Mouse (Mus musculus) small intestine, adult 2 months (tissue): ENCODE results near the gene Gm21962. TPM values are rescaled to one million over a fixed set of nuclear protein-coding genes. Genes with fewer than 3 reads are reported as not detected.

Source experiments
- H3K27ac ChIP-seq: fragments of 200-500 bp; 2 replicates; pipeline ENCODE4 v1.5.1; 2012; ENCODE audit warnings: low read depth, low read length, control low read depth, inconsistent platforms; ENCODE audit not compliant: insufficient read depth
- H3K27me3 ChIP-seq: fragments of 200-500 bp; 2 replicates; pipeline ENCODE4 v1.6.1; 2012; ENCODE audit warnings: mild to moderate bottlenecking, moderate library complexity, low read length, inconsistent platforms; ENCODE audit not compliant: control insufficient read depth, insufficient read depth
- H3K36me3 ChIP-seq: fragments of 200-500 bp; 2 replicates; pipeline ENCODE4 v1.6.1; 2012; ENCODE audit warnings: mild to moderate bottlenecking, low read length, control low read depth, inconsistent platforms; ENCODE audit not compliant: control insufficient read depth, insufficient read depth
- H3K4me1 ChIP-seq: fragments of 200-500 bp; 2 replicates; pipeline ENCODE4 v1.6.1; 2012; ENCODE audit warnings: low read length, inconsistent platforms, mixed read lengths; ENCODE audit not compliant: control insufficient read depth, insufficient read depth, insufficient read length
- H3K4me3 ChIP-seq: fragments of 200-500 bp; 2 replicates; pipeline ENCODE4 v1.5.1; 2012; ENCODE audit warnings: low read depth, mild to moderate bottlenecking, control low read depth, inconsistent platforms, low read length, moderate library complexity
- CTCF ChIP-seq: fragments of 200-500 bp; IDR thresholded peaks from 2 replicates; pipeline ENCODE4 v1.5.1; 2012; ENCODE audit warnings: low read depth, mild to moderate bottlenecking, control low read depth, inconsistent platforms, low read length, moderate library complexity, mixed read lengths; ENCODE audit not compliant: insufficient replicate concordance, insufficient read length; ENCODE audit errors: extremely low read depth
- POLR2A ChIP-seq: fragments of 200-500 bp; IDR thresholded peaks from 2 replicates; pipeline ENCODE4 v1.6.1; 2012; ENCODE audit warnings: low read depth, mild to moderate bottlenecking, control low read depth, inconsistent platforms, low read length, moderate library complexity
- WGBS: fragments of 180-500 bp; shearing (Covaris S2); methylation state at CpG from one replicate; pipeline ENCODE4 v1.1.7; 2018; 5-methylcytosine and 5-hydroxymethylcytosine counted together
- polyA plus RNA-seq: library from polyadenylated mRNA; depleted of rRNA; stranded (reverse); fragments of >200 nt; gene quantifications from 2 replicates; pipeline ENCODE4 v1.2.3, GENCODE M21; 2012

The Gm21962 gene
- polyA plus RNA-seq, 1 experiment = not detected

GRCm38 (mm10) chr3:137641238-137641637 is 30.1 kb upstream of the Gm21962 start:
- Histone ChIP-seq H3K4me1 (no peaks in the 10 kb centered on the region), H3K27me3 (no peaks in the 10 kb centered on the region), H3K4me3 (no peak overlapping the region), H3K36me3 (no peaks in the 10 kb centered on the region), H3K27ac (no peak overlapping the region)
- TF ChIP-seq POLR2A (no peak), CTCF (no peak)
- WGBS = 85% methylated on average over 5 of the region's 5 CpGs

- no peaks in the 10 kb centered on the region for H3K4me1 ChIP-seq
- TF ChIP-seq CTCF (no peak), POLR2A (no peak)
- H3K27me3 ChIP-seq = no peaks in the 10 kb centered on the region
- WGBS = 67% methylated on average over 8 of the region's 8 CpGs
- no peaks in the 10 kb centered on the region for H3K36me3 ChIP-seq
- H3K27ac ChIP-seq = no peak overlapping the region
- no peak overlapping the region for H3K4me3 ChIP-seq
Observed at GRCm38 (mm10) chr3:137642137-137642536, 29.2 kb upstream of the Gm21962 start.

- H3K4me1 ChIP-seq = no peaks in the 10 kb centered on the region
- 79% methylated on average over 3 of the region's 3 CpGs for WGBS
- TF ChIP-seq CTCF = no peak
- no peak for TF ChIP-seq POLR2A
Observed at GRCm38 (mm10) chr3:137642568-137642967, 28.8 kb upstream of the Gm21962 start.

GRCm38 (mm10) chr3:137644081-137644480 is 27.2 kb upstream of the Gm21962 start:
- no peaks in the 10 kb centered on the region for H3K4me1 ChIP-seq
- WGBS = 92% methylated on average over 3 of the region's 3 CpGs
- TF ChIP-seq POLR2A (no peak), CTCF (no peak)
- H3K36me3 ChIP-seq = no peaks in the 10 kb centered on the region
- H3K4me3 ChIP-seq = no peak overlapping the region
- H3K27ac ChIP-seq = no peak overlapping the region
- no peaks in the 10 kb centered on the region for H3K27me3 ChIP-seq

More at GRCm38 (mm10) chr3:137642568-137642967, 28.8 kb upstream of the Gm21962 start:
- no peaks in the 10 kb centered on the region for H3K36me3 ChIP-seq
- no peak overlapping the region for H3K27ac ChIP-seq
- no peak overlapping the region for H3K4me3 ChIP-seq
- H3K27me3 ChIP-seq = no peaks in the 10 kb centered on the region

GRCm38 (mm10) chr3:137644947-137645346 is 26.4 kb upstream of the Gm21962 start:
- Histone ChIP-seq H3K36me3 (no peaks in the 10 kb centered on the region), H3K27ac (no peak overlapping the region), H3K4me3 (no peak overlapping the region), H3K27me3 (no peaks in the 10 kb centered on the region), H3K4me1 (no peaks in the 10 kb centered on the region)
- TF ChIP-seq POLR2A (no peak), CTCF (no peak)
- 70% methylated on average over 6 of the region's 6 CpGs for WGBS

GRCm38 (mm10) chr3:137647427-137648100 is 23.8 kb upstream of the Gm21962 start:
- H3K36me3 ChIP-seq = no peaks in the 10 kb centered on the region
- no peak overlapping the region for H3K27ac ChIP-seq
- 84% methylated on average over 12 of the region's 12 CpGs for WGBS

GRCm38 (mm10) chr3:137649112-137649511 is 22.2 kb upstream of the Gm21962 start:
- H3K4me1 ChIP-seq = no peaks in the 10 kb centered on the region
- TF ChIP-seq CTCF = no peak
- no peak for TF ChIP-seq POLR2A
- 75% methylated on average over 5 of the region's 5 CpGs for WGBS
- no peak overlapping the region for H3K27ac ChIP-seq
- no peaks in the 10 kb centered on the region for H3K27me3 ChIP-seq
- H3K36me3 ChIP-seq = no peaks in the 10 kb centered on the region
- no peak overlapping the region for H3K4me3 ChIP-seq

More at GRCm38 (mm10) chr3:137647427-137648100, 23.8 kb upstream of the Gm21962 start:
- no peaks in the 10 kb centered on the region for H3K27me3 ChIP-seq
- no peak overlapping the region for H3K4me3 ChIP-seq
- H3K4me1 ChIP-seq = no peaks in the 10 kb centered on the region
- TF ChIP-seq CTCF (no peak), POLR2A (no peak)
